In genomic region chr2:91457656-91458251, GRCm38 (mm10) we compare ENCODE assay signal across 8 mouse cellular contexts. TPM values are rescaled to one million over a fixed set of nuclear protein-coding genes. Genes with fewer than 3 reads are reported as not detected.
DNase-seq lines count a peak whose midpoint lies in the region; ATAC-seq and TF ChIP-seq lines count a peak whose summit lies in the region.

No protein-coding gene starts in this region.

- under 1% methylated on average over 41 of the region's 45 CpGs for WGBS in hindbrain, embryonic 14.5 days
- WGBS in lung, postnatal 0 days, result 4% methylated on average over 42 of the region's 45 CpGs
- WGBS in stomach, embryonic 16.5 days, result under 1% methylated on average over 45 of the region's 45 CpGs

- peaks cover 61% of the 10 kb centered on the region for H3K27me3 ChIP-seq in E14TG2a.4 (ENCODE audit: insufficient read depth, low read length)
- H3K27me3 ChIP-seq in hindbrain, embryonic 14.5 days (ENCODE audit: control insufficient read depth, insufficient read depth, low read length), result peaks cover 19% of the 10 kb centered on the region; the same call in 1 of the 2 replicates
- no peaks in the 10 kb centered on the region for H3K27me3 ChIP-seq in lung, postnatal 0 days (replicated peaks; ENCODE audit: insufficient read depth, low read length)
- H3K27me3 ChIP-seq in stomach, embryonic 16.5 days (ENCODE audit: control insufficient read depth, insufficient read depth, low read length), result no peaks in the 10 kb centered on the region

- H3K9me3 ChIP-seq in E14TG2a.4 (ENCODE audit: low read length), result peaks cover 6% of the 10 kb centered on the region
- H3K9me3 ChIP-seq in hindbrain, embryonic 14.5 days (ENCODE audit: control insufficient read depth, low read length), result no peaks in the 10 kb centered on the region
- H3K9me3 ChIP-seq in lung, postnatal 0 days (ENCODE audit: low read length), result no peaks in the 10 kb centered on the region
- H3K9me3 ChIP-seq in stomach, embryonic 16.5 days (replicated peaks; ENCODE audit: control insufficient read depth, low read length), result no peaks in the 10 kb centered on the region

- peak overlapping the region; percentile 99 for H3K4me2 ChIP-seq in hindbrain, embryonic 14.5 days (replicated peaks)
- H3K4me2 ChIP-seq in lung, postnatal 0 days (replicated peaks; ENCODE audit: low read depth, low read length), result peak overlapping the region; percentile 88
- H3K4me2 ChIP-seq in stomach, embryonic 16.5 days (ENCODE audit: low read depth, low read length), result peak overlapping the region; percentile 86

- peak overlapping the region; percentile 74 for H3K9ac ChIP-seq in hindbrain, embryonic 14.5 days
- peak overlapping the region; percentile 88 for H3K9ac ChIP-seq in lung, postnatal 0 days (replicated peaks; ENCODE audit: low read depth)
- peak overlapping the region; percentile 86 for H3K9ac ChIP-seq in stomach, embryonic 16.5 days (ENCODE audit: low read length)

- ATAC-seq in hindbrain, embryonic 14.5 days (ENCODE audit: low FRiP score), result peak; percentile 51
- peak; percentile 52 for ATAC-seq in lung, postnatal 0 days
- ATAC-seq in stomach, embryonic 16.5 days (ENCODE audit: insufficient read depth, low FRiP score), result peak; percentile 62

- no peaks in the 10 kb centered on the region for H3K36me3 ChIP-seq in E14TG2a.4 (ENCODE audit: insufficient read depth, low read length)
- no peaks in the 10 kb centered on the region for H3K36me3 ChIP-seq in hindbrain, embryonic 14.5 days (replicated peaks; ENCODE audit: control insufficient read depth, insufficient read depth)
- no peaks in the 10 kb centered on the region for H3K36me3 ChIP-seq in lung, postnatal 0 days (ENCODE audit: insufficient read depth, low read length)
- H3K36me3 ChIP-seq in stomach, embryonic 16.5 days (ENCODE audit: control insufficient read depth, insufficient read depth, low read length), result no peaks in the 10 kb centered on the region

- intact Hi-C loops in gastrocnemius, postnatal 14 days (cut with DNase I; ENCODE audit: low total_unique reads), result no loop called here

- peak; percentile 33 for DNase-seq in gastrocnemius, postnatal 14 days
- no peak for DNase-seq in gastrocnemius, adult 8-10 months (ENCODE audit: low spot score in 2 of 2)
- peak; percentile 74 for DNase-seq in embryo, embryonic 9.5 days (ENCODE audit: extremely low spot score)
- DNase-seq in hindbrain, embryonic 14.5 days (ENCODE audit: low spot score), result no peak
- DNase-seq in lung, postnatal 0 days (ENCODE audit: low spot score), result peak; percentile 39
- DNase-seq in spleen, adult 18-20 months, result no peak

- peak overlapping the region; percentile 91 for H3K4me3 ChIP-seq in E14TG2a.4 (replicated peaks; ENCODE audit: low read length)
- H3K4me3 ChIP-seq in hindbrain, embryonic 14.5 days (replicated peaks; ENCODE audit: low read length), result peak overlapping the region; percentile 66
- H3K4me3 ChIP-seq in lung, postnatal 0 days (ENCODE audit: low read depth, low read length), result peak overlapping the region; percentile 86
- peak overlapping the region; percentile 82 for H3K4me3 ChIP-seq in stomach, embryonic 16.5 days (replicated peaks; ENCODE audit: low read length)

- no peak for TF ChIP-seq EP300 in lung, postnatal 0 days (IDR thresholded peaks at IDR 0.05)

- H3K27ac ChIP-seq in hindbrain, embryonic 14.5 days, result peak overlapping the region; percentile 66
- H3K27ac ChIP-seq in lung, postnatal 0 days (ENCODE audit: low read length), result peak overlapping the region; percentile 97
- peak overlapping the region; percentile 75 for H3K27ac ChIP-seq in stomach, embryonic 16.5 days (ENCODE audit: low read length)

- peaks cover 41% of the 10 kb centered on the region for H3K4me1 ChIP-seq in E14TG2a.4 (replicated peaks; ENCODE audit: low read depth, low read length)
- H3K4me1 ChIP-seq in hindbrain, embryonic 14.5 days (replicated peaks; ENCODE audit: control insufficient read depth, insufficient read depth, low read length), result peaks cover 36% of the 10 kb centered on the region
- H3K4me1 ChIP-seq in lung, postnatal 0 days (ENCODE audit: insufficient read depth, low read depth, low read length), result peaks cover 21% of the 10 kb centered on the region
- peaks cover 32% of the 10 kb centered on the region for H3K4me1 ChIP-seq in stomach, embryonic 16.5 days (ENCODE audit: control insufficient read depth, insufficient read depth, low read length)

- TF ChIP-seq CTCF in E14TG2a.4 (conservative IDR thresholded peaks at IDR 0.05; ENCODE audit: low read length), result no peak
- TF ChIP-seq CTCF in lung, postnatal 0 days (IDR thresholded peaks at IDR 0.05), result no peak

RNA-seq across cellular contexts. Expression of gene Lrp4, which starts 0.4 kb away (rescaled TPM):
- 10 to 100 TPM; 13.9 to 15.4 TPM for total RNA-seq in gastrocnemius, postnatal 14 days (2021)
- 1 to 10 TPM; 6.9 to 9.4 (median 9.2) TPM for total RNA-seq in gastrocnemius, adult 8-10 months (2022)
- polyA plus RNA-seq in hindbrain, embryonic 14.5 days (2014; fragmentation: Nextera tagmentation; extraction: Ambion mirVana), result 4.1 and 4.5 TPM in 2 replicates
- 18.9 TPM in 2 replicates for polyA plus RNA-seq in lung, postnatal 0 days (2015; fragmentation: Nextera tagmentation; extraction: Ambion mirVana)
- 5.4 and 5.6 TPM in 2 replicates for polyA plus RNA-seq in stomach, embryonic 16.5 days (2015; fragmentation: Nextera tagmentation; extraction: Ambion mirVana)

RNA-seq across cellular contexts. Expression of gene 1110051M20Rik, which starts 13.2 kb away (rescaled TPM):
- total RNA-seq in gastrocnemius, postnatal 14 days (2021), result 10 to 100 TPM; 11.3 to 13.2 TPM
- total RNA-seq in gastrocnemius, adult 8-10 months (2022), result 10 to 100 TPM; 15.2 to 21.6 (median 18.8) TPM
- polyA plus RNA-seq in hindbrain, embryonic 14.5 days (2014; fragmentation: Nextera tagmentation; extraction: Ambion mirVana), result 143 and 155 TPM in 2 replicates
- 27.0 and 38.9 TPM in 2 replicates for polyA plus RNA-seq in lung, postnatal 0 days (2015; fragmentation: Nextera tagmentation; extraction: Ambion mirVana)
- polyA plus RNA-seq in stomach, embryonic 16.5 days (2015; fragmentation: Nextera tagmentation; extraction: Ambion mirVana), result 42.3 and 45.1 TPM in 2 replicates

Comparison
In these comparisons a context has a peak if more than half of its experiments do, and no peak if none do; other contexts are left out.
1. DNase-seq: peak in gastrocnemius, postnatal 14 days (single experiment), embryo, embryonic 9.5 days (single experiment) and lung, postnatal 0 days (single experiment); none in gastrocnemius, adult 8-10 months (0 of 2), hindbrain, embryonic 14.5 days (single experiment) and spleen, adult 18-20 months (0 of 2).
2. Peak in every context shown above with its lines, with median percentiles within 50 percentile points of each other: H3K4me3 ChIP-seq, ATAC-seq, H3K27ac ChIP-seq, H3K4me2 ChIP-seq and H3K9ac ChIP-seq.